9 mouse cellular contexts compared by ENCODE assay signal in the genomic region with DNA sequence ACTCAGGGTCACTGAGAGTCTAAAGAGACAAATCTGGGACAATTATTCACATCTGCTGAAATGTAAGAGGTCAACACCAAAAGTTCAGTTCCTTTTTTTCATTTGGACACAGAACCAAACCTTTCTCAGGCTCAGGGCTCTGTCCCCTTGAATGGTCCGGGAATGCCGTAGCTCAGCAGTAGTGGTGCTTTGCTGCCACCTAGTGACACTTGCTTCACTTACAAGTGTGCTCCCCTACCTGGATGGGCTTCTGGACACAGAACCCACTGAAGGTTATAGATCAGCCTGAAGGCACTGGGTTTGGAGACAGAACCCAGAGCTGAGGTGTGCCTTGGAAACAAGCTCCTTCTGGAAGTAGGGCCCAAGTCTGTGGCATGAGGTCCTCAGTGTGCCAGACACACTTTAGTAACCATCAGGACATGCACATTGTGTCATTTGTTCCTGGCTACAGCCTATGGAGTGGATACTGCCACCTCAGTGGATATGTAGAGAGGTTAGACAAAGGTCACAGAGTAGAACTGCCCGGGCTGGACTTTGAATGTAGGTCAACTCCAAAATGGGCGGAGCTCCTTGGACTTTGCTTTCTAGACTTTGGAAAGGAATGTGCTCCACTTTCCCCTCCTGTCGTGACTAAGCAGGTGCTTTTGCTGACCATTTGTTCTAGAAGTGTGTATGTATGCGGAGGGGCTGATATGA. TPM values are rescaled to one million over a fixed set of nuclear protein-coding genes. Genes with fewer than 3 reads are reported as not detected.
DNase-seq lines count a peak whose midpoint lies in the region; ATAC-seq and TF ChIP-seq lines count a peak whose summit lies in the region.
"Had no signal": no experiment of that assay in that cellular context is flagged by ENCODE, and none has a peak within 500 bp of the region (broad histone marks: within the 10 kb centered on the region; RNA-seq: fewer than 3 reads in every experiment).

No protein-coding gene starts in this region.

- intact Hi-C loops in heart, postnatal 10 days (cut with DNase I) = loop anchor here (1.0 to 10.0 kb wide), 5 partner anchors 67 to 521 kb away; no protein-coding TSS in a partner anchor

- H3K4me1 ChIP-seq in MEL (ENCODE audit: control insufficient read depth in 1 of 2, insufficient read depth in 2 of 2, low read length in 2 of 2) = peaks cover 0 to 17% of the 10 kb centered on the region in 2 experiments; a peak in 3 of 4 replicates
- H3K4me1 ChIP-seq in lung, adult 2 months (ENCODE audit: control insufficient read depth, insufficient read depth, low read length) = no peaks in the 10 kb centered on the region

- H3K79me2 ChIP-seq in MEL (ENCODE audit: control insufficient read depth, insufficient read depth, low read length, poor library complexity) = no peaks in the 10 kb centered on the region

- no peak overlapping the region for H3K27ac ChIP-seq in MEL (ENCODE audit: control insufficient read depth, low read depth, low read length)

- peaks cover 0 to 13% of the 10 kb centered on the region in 2 experiments; a peak in 2 of 4 replicates for H3K36me3 ChIP-seq in MEL (ENCODE audit: control insufficient read depth in 1 of 2, insufficient read depth in 2 of 2, low read length in 2 of 2)

- H3K4me3 ChIP-seq in MEL (ENCODE audit: control insufficient read depth in 1 of 2, insufficient read depth in 1 of 2, low read depth in 2 of 2, low read length in 2 of 2) = no peak overlapping the region
- H3K4me3 ChIP-seq in lung, adult 2 months (replicated peaks; ENCODE audit: extremely low read depth, low read depth, low read length) = no peak overlapping the region

- ATAC-seq in erythroid progenitor cell, adult 5-6 weeks (replicated peaks; ENCODE audit: low FRiP score, poor library complexity, severe bottlenecking) = 0 out of 2 replicates have a peak, but pooled peaks have one; percentile 20

- 23% methylated on average over 6 of the region's 6 CpGs for WGBS in lung, adult 2 months

- TF ChIP-seq CTCF in MEL (IDR thresholded peaks at IDR 0.05 in 2 of 3, conservative IDR thresholded peaks at IDR 0.05 in 1 of 3; ENCODE audit: control insufficient read depth in 1 of 3, insufficient read depth in 1 of 3, low read depth in 2 of 3, low read length in 3 of 3, poor library complexity in 1 of 3, severe bottlenecking in 1 of 3) = peak; percentile 89 to 97 (median 92)
- peak; percentile 99 for TF ChIP-seq CTCF in lung, adult 2 months (IDR thresholded peaks at IDR 0.05; ENCODE audit: insufficient read depth, low read length)

- no peak for TF ChIP-seq EP300 in MEL (IDR thresholded peaks at IDR 0.05; ENCODE audit: low read depth in 1 of 2, low read length in 2 of 2)

- peak; percentile 68 for DNase-seq in MEL (ENCODE audit: low read depth, low spot score)
- peak; percentile 46 for DNase-seq in c-Kit-negative CD71-positive TER-119-positive erythroid progenitor cells, embryonic 14.5 days (ENCODE audit: low read depth, low spot score)
- DNase-seq in heart, postnatal 10 days = peak; percentile 75 to 87
- peak; percentile 84 to 85 for DNase-seq in kidney, postnatal 4 days
- DNase-seq in lung, adult 2 months = peak; percentile 63
- peak; percentile 23 for DNase-seq in ovary, adult 18-20 months (ENCODE audit: low spot score)
- DNase-seq in thymus, postnatal 10 days (ENCODE audit: low spot score in 2 of 2) = peak; percentile 11 to 58

- H3K9ac ChIP-seq in MEL (ENCODE audit: control insufficient read depth, low read depth, low read length, poor library complexity, severe bottlenecking) = no peak overlapping the region

- peaks cover 0 to 2% of the 10 kb centered on the region in 2 experiments; a peak in 1 of 4 replicates for H3K27me3 ChIP-seq in MEL (ENCODE audit: control insufficient read depth in 1 of 2, insufficient read depth in 2 of 2, low read length in 2 of 2)

- H3K9me3 ChIP-seq in MEL (replicated peaks; ENCODE audit: insufficient read depth, low read length) = no peaks in the 10 kb centered on the region

- TF ChIP-seq RAD21 in MEL (IDR thresholded peaks at IDR 0.05; ENCODE audit: low read depth, low read length) = peak; percentile 100

- no peak for TF ChIP-seq POLR2A in MEL (IDR thresholded peaks at IDR 0.05; ENCODE audit: control insufficient read depth in 1 of 2, insufficient read depth in 1 of 2, low read depth in 1 of 2, low read length in 2 of 2, poor library complexity in 1 of 2)
- no peak for TF ChIP-seq POLR2A in lung, adult 2 months (IDR thresholded peaks at IDR 0.05; ENCODE audit: borderline replicate concordance, extremely low read depth, low read depth, low read length)

TF ChIP-seq in MEL, 35 proteins besides CTCF, POLR2A, EP300 and RAD21:
- TF ChIP-seq RCOR1 (IDR thresholded peaks at IDR 0.05; ENCODE audit: low read depth, low read length) (no peak), POLR2AphosphoS2 (IDR thresholded peaks at IDR 0.05; ENCODE audit: low read length) (no peak), USF2 (IDR thresholded peaks at IDR 0.05; ENCODE audit: borderline replicate concordance in 1 of 2, insufficient read depth in 1 of 2, low read depth in 1 of 2, low read length in 2 of 2) (no peak), KAT2A (conservative IDR thresholded peaks at IDR 0.05; ENCODE audit: low read depth, low read length) (no peak), ZKSCAN1 (IDR thresholded peaks at IDR 0.05; ENCODE audit: low read depth, low read length) (no peak), MYC (IDR thresholded peaks at IDR 0.05; ENCODE audit: low read depth, low read length) (0 out of 2 replicates have a peak, but pooled peaks have one; percentile 40), E2F4 (IDR thresholded peaks at IDR 0.05; ENCODE audit: borderline replicate concordance, low read depth, low read length) (no peak), SIN3A (IDR thresholded peaks at IDR 0.05; ENCODE audit: low read length) (peak; percentile 27; the same call in 1 of the 2 replicates), POLR2AphosphoS5 (IDR thresholded peaks at IDR 0.05; ENCODE audit: borderline replicate concordance, low read depth, low read length) (no peak), NELFE (IDR thresholded peaks at IDR 0.05; ENCODE audit: low read depth, low read length) (no peak), HCFC1 (IDR thresholded peaks at IDR 0.05; ENCODE audit: low read depth, low read length) (no peak), SMC3 (IDR thresholded peaks at IDR 0.05; ENCODE audit: low read depth, low read length) (peak; percentile 96), ZMIZ1 (IDR thresholded peaks at IDR 0.05; ENCODE audit: low read depth, low read length) (no peak), BHLHE40 (IDR thresholded peaks at IDR 0.05; ENCODE audit: borderline replicate concordance, low read depth, low read length) (no peak), ELF1 (IDR thresholded peaks at IDR 0.05; ENCODE audit: low read depth, low read length) (no peak), CHD2 (IDR thresholded peaks at IDR 0.05; ENCODE audit: low read length) (no peak), ZC3H11A (IDR thresholded peaks at IDR 0.05; ENCODE audit: low read depth, low read length) (peak; percentile 96), UBTF (IDR thresholded peaks at IDR 0.05; ENCODE audit: borderline replicate concordance, insufficient read depth, low read depth, low read length) (no peak), TBP (IDR thresholded peaks at IDR 0.05; ENCODE audit: low read depth, low read length) (no peak), TCF12 (IDR thresholded peaks at IDR 0.05; ENCODE audit: low read depth, low read length) (no peak), MAZ (IDR thresholded peaks at IDR 0.05; ENCODE audit: low read depth, low read length) (0 out of 2 replicates have a peak, but pooled peaks have one; percentile 30)

RNA-seq across cellular contexts. Expression of gene Aqp8, which starts 3.7 kb away (rescaled TPM):
- 0.33 and 2.1 TPM in 2 replicates for total RNA-seq in MEL (2012; rRNA removed)
- polyA plus RNA-seq in MEL (2012; ENCODE audit: insufficient read depth in 1 of 2, insufficient read length in 2 of 2, low read depth in 1 of 2, low replicate concordance in 2 of 2, missing spikeins in 1 of 2) = under 1 TPM in 1 of 2 experiments, not detected in 1; 0.46 TPM
- not detected in 2 replicates for total RNA-seq in erythroid progenitor cell, adult 5-6 weeks (2015; ENCODE audit: low replicate concordance)
- not detected in 2 replicates for total RNA-seq in erythroid progenitor cell, adult 5-6 weeks (2017; ENCODE audit: low replicate concordance)
- 1 to 10 TPM; 3.9 to 5.9 TPM for total RNA-seq in heart, postnatal 10 days (2021)
- polyA plus RNA-seq in lung, adult 2 months (2012; rRNA removed) = 0.13 and 2.1 TPM in 2 replicates
- polyA plus RNA-seq: large intestine, adult 2 months had no signal

RNA-seq across cellular contexts. Expression of gene Zkscan2, which starts 34.4 kb away (rescaled TPM):
- not detected in 2 replicates for total RNA-seq in MEL (2012; rRNA removed)
- not detected for polyA plus RNA-seq in MEL (2012; ENCODE audit: insufficient read depth in 1 of 2, insufficient read length in 2 of 2, low read depth in 1 of 2, low replicate concordance in 2 of 2, missing spikeins in 1 of 2)
- not detected in 2 replicates for total RNA-seq in erythroid progenitor cell, adult 5-6 weeks (2015; ENCODE audit: low replicate concordance)
- not detected in 2 replicates for total RNA-seq in erythroid progenitor cell, adult 5-6 weeks (2017; ENCODE audit: low replicate concordance)
- total RNA-seq in heart, postnatal 10 days (2021) = under 1 TPM; 0.36 to 0.50 TPM
- polyA plus RNA-seq in lung, adult 2 months (2012; rRNA removed) = 0.15 TPM in 2 replicates

Comparison
In these comparisons a context has a peak if more than half of its experiments do, and no peak if none do; other contexts are left out.
1. DNase-seq: peak in every context shown above with its lines; median percentile 84 in kidney, postnatal 4 days; 81 in heart, postnatal 10 days; 68 in MEL; 63 in lung, adult 2 months; 46 in c-Kit-negative CD71-positive TER-119-positive erythroid progenitor cells, embryonic 14.5 days; 34 in thymus, postnatal 10 days; 23 in ovary, adult 18-20 months.